Mouse (Mus musculus) liver, postnatal 0 days (tissue): Measurements from ENCODE around the gene Ezh1.

Source experiments
- CTCF ChIP-seq: sonication (generic); IDR thresholded peaks from 2 replicates; pipeline ENCODE4 v1.5.1; 2016; ENCODE audit warnings: antibody characterized with exemption, low read depth
- EP300 ChIP-seq: IDR thresholded peaks from 2 replicates; pipeline ENCODE4 v1.6.1; 2016; ENCODE audit warnings: antibody characterized with exemption, low read depth, mild to moderate bottlenecking

- peak; percentile 39 for TF ChIP-seq CTCF
- no peak for TF ChIP-seq EP300
Observed at GRCm38 (mm10) chr11:101253613-101254389, 27.5 kb upstream of the Ezh1 start, which contains the start of gene Vps25.
